Mouse (Mus musculus) myocyte (in vitro differentiated cells): ENCODE data around the gene Wdr77. TPM values are rescaled to one million over a fixed set of nuclear protein-coding genes. Genes with fewer than 3 reads are reported as not detected.

Source experiments
- H3K27me3 ChIP-seq: one replicate; pipeline ENCODE4 v1.6.1; 2011; ENCODE audit not compliant: control insufficient read depth, insufficient read depth, insufficient read length
- H3K36me3 ChIP-seq: one replicate; pipeline ENCODE4 v1.6.1; 2011; ENCODE audit not compliant: control insufficient read depth, insufficient read depth
- H3K4me2 ChIP-seq: one replicate; pipeline ENCODE4 v1.6.1; 2011; ENCODE audit warnings: low read depth, control low read depth
- H3K4me3 ChIP-seq: one replicate; pipeline ENCODE4 v1.5.1; 2011; ENCODE audit warnings: mild to moderate bottlenecking, control low read depth, moderate library complexity
- H3K79me2 ChIP-seq: one replicate; pipeline ENCODE4 v1.6.1; 2011; ENCODE audit not compliant: control insufficient read depth, insufficient read depth
- H3ac ChIP-seq: one replicate; pipeline ENCODE4 v1.6.1; 2011; ENCODE audit not compliant: control insufficient read depth, insufficient read length
- MAX ChIP-seq: IDR thresholded peaks from one replicate; pipeline ENCODE4 v1.6.1; 2011; ENCODE audit warnings: low read depth, mild to moderate bottlenecking, control low read depth
- polyA plus RNA-seq: library from polyadenylated mRNA; unstranded; fragments of >200 nt; fragmentation: generic; extraction: Trizol; gene quantifications from one replicate; pipeline ENCODE4 v1.2.1, GENCODE M21; 2012; ENCODE audit warnings: missing spikeins

Gene Wdr77
- polyA plus RNA-seq, 1 experiment: 48.8 TPM

DNA sequence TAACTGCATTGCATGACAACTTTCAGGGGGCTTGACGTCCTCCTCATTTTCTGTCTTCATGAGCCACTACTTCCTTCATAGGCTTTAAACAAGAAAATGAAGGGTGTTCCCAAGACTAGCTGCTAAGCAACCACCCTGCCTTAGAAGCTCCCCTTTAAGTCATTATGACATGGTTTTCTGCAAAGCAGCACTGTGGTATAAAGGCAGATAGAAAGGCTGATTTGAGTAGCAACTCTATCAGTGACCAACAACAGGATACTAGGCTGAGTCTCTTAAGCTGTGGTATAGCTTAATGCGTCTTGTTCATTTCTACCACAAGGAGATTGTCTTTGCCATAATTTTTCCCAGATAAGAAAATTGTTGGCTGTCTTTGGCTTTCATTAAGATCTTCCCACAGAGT is 55.4 kb downstream of the Wdr77 start, which contains the start of gene Pifo:
Gene Pifo (minus strand): TSS at position 101 of the 400 bp plus-strand sequence.
- Histone ChIP-seq H3K79me2 (no peaks in the 10 kb centered on the region), H3K4me2 (no peak within 1 kb of the TSS), H3K27me3 (no peaks in the 10 kb centered on the region), H3K4me3 (no peak within 1 kb of the TSS), H3K36me3 (no peaks in the 10 kb centered on the region), H3ac (no peak within 1 kb of the TSS)
- TF ChIP-seq MAX: no peak

Other genes starting within 250 kb of the Wdr77 start
- 25.2 TPM for gene Rap1a, start 158.0 kb upstream of the Wdr77 start, polyA plus RNA-seq
- not detected for gene Adora3, start 88.5 kb upstream of the Wdr77 start, polyA plus RNA-seq
- 0.48 TPM for gene Tmigd3, start 88.5 kb upstream of the Wdr77 start, polyA plus RNA-seq
- 0.07 TPM for gene I830077J02Rik, start 26.7 kb upstream of the Wdr77 start, polyA plus RNA-seq
- gene Atp5f1, start 730 bp downstream of the Wdr77 start, polyA plus RNA-seq: 329 TPM
- gene Ovgp1, start 14.3 kb downstream of the Wdr77 start, polyA plus RNA-seq: 0.43 TPM
- not detected for gene Pifo, start 55.3 kb downstream of the Wdr77 start, polyA plus RNA-seq
- gene Chil5, start 73.4 kb downstream of the Wdr77 start, polyA plus RNA-seq: not detected
- gene Chia1, start 153.9 kb downstream of the Wdr77 start, polyA plus RNA-seq: not detected
- not detected for gene Chil3, start 208.2 kb downstream of the Wdr77 start, polyA plus RNA-seq